Mouse (Mus musculus) stomach, embryonic 14.5 days (tissue): ENCODE results near the gene Efnb1. TPM values are rescaled to one million over a fixed set of nuclear protein-coding genes. Genes with fewer than 3 reads are reported as not detected.

ENCODE experiments used
- ATAC-seq: fragments of 200-750 bp; cut with Nextera tagmentation; 2 replicates; pipeline ENCODE4 v1.8.0; 2017; ENCODE audit warnings: low read depth, moderate TSS enrichment; ENCODE audit not compliant: insufficient number of reproducible peaks, insufficient read depth, low FRiP score
- H3K27ac ChIP-seq: fragments of 300-500 bp; sonication (generic); 2 replicates; pipeline ENCODE4 v1.5.1; 2014; ENCODE audit warnings: mild to moderate bottlenecking, low read length, moderate library complexity, mixed read lengths
- H3K27me3 ChIP-seq: fragments of 300-500 bp; sonication (generic); 2 replicates; pipeline ENCODE4 v1.6.1; 2014; ENCODE audit warnings: low read length, control low read depth, mixed read lengths; ENCODE audit not compliant: control insufficient read depth, insufficient read depth
- H3K36me3 ChIP-seq: fragments of 300-500 bp; sonication (generic); 2 replicates; pipeline ENCODE4 v1.6.1; 2014; ENCODE audit warnings: mild to moderate bottlenecking, control low read depth, low read length, moderate library complexity, mixed read lengths; ENCODE audit not compliant: control insufficient read depth, insufficient read depth
- H3K4me1 ChIP-seq: fragments of 300-500 bp; sonication (generic); 2 replicates; pipeline ENCODE4 v1.6.1; 2014; ENCODE audit warnings: low read length, control low read depth, mixed read lengths; ENCODE audit not compliant: control insufficient read depth, insufficient read depth
- H3K4me2 ChIP-seq: fragments of 300-500 bp; sonication (generic); replicated peaks from 2 replicates; pipeline ENCODE4 v1.6.1; 2014; ENCODE audit warnings: low read depth, low read length, control low read depth
- H3K4me3 ChIP-seq: fragments of 300-500 bp; sonication (generic); 2 replicates; pipeline ENCODE4 v1.5.1; 2014; ENCODE audit warnings: low read depth, low read length, control low read depth
- H3K9ac ChIP-seq: fragments of 300-500 bp; sonication (generic); replicated peaks from 2 replicates; pipeline ENCODE4 v1.6.1; 2014; ENCODE audit warnings: low read depth, mild to moderate bottlenecking, control low read depth, low read length, moderate library complexity, mixed read lengths
- H3K9me3 ChIP-seq: fragments of 300-500 bp; sonication (generic); 2 replicates; pipeline ENCODE4 v1.6.1; 2016; ENCODE audit warnings: low read depth, low read length, control low read depth; ENCODE audit not compliant: control insufficient read depth
- WGBS: fragments of 180-500 bp; shearing (Covaris S2); extraction: QIAGEN DNeasy Blood & Tissue Kit; methylation state at CpG from one replicate; pipeline ENCODE4 v1.1.7; 2014; 5-methylcytosine and 5-hydroxymethylcytosine counted together
- polyA plus RNA-seq: library from polyadenylated mRNA; unstranded; fragments of >200 nt; fragmentation: Nextera tagmentation; extraction: Ambion mirVana; gene quantifications from 2 replicates; pipeline ENCODE4 v1.2.1, GENCODE M21; 2014

Efnb1 gene
- polyA plus RNA-seq, 1 experiment from 2014 or later: 24.7 TPM

DNA sequence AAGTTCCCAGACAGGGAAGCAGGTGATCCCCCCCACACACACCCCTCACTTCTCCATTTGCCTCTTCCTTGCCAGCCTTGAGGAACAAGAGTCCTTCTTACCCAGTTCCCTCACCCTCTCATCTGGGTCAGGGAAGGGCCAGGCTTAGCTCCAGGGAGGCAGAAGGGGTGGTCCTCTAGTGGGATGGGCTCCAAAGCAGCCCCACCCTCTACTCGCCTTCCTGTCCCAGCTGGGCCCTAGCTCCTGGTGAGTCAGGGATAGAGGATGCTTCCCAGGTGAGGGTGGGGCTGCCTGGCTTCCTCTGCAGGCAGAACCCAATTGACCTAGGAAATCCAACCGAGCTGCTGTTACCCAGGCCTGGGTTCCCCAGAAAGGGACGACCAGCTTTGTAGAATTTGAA lies 14.8 kb downstream of the Efnb1 start:
- no peak for ATAC-seq
- H3K4me3 ChIP-seq: no peak overlapping the region
- WGBS: 54% methylated on average over 3 of the region's 3 CpGs
- H3K27me3 ChIP-seq: no peaks in the 10 kb centered on the region
- no peak overlapping the region for H3K27ac ChIP-seq
- no peaks in the 10 kb centered on the region for H3K4me1 ChIP-seq
- H3K9ac ChIP-seq: no peak overlapping the region
- peaks cover 3% of the 10 kb centered on the region; the same call in 1 of the 2 replicates for H3K36me3 ChIP-seq
- H3K9me3 ChIP-seq: no peaks in the 10 kb centered on the region
- no peak overlapping the region for H3K4me2 ChIP-seq

DNA sequence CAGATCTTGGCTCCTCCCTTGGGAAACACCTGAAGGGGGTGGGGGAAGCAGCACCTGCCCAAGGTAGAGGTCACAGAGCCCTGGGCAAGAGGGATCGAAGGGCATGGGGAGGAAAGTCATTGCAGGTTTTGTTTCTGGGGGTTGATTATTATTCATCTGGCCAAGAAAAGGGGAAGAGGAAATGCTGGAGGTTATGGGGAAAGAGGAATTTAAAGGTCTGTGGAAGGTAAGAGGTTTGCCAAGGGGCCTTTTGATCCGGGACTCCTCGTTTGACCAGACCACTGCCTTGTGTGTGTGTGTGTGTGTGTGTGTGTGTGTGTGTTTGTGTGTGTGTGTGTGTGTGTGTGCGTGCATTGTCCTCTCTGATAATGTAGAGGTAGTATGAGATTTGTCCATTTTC lies 15.5 kb downstream of the Efnb1 start:
- WGBS: 75% methylated on average over 4 of the region's 4 CpGs

GRCm38 (mm10) chrX:99152141-99152540 lies 16.2 kb downstream of the Efnb1 start:
- ATAC-seq: no peak
- Histone ChIP-seq H3K9me3 (no peaks in the 10 kb centered on the region), H3K27me3 (no peaks in the 10 kb centered on the region), H3K36me3 (no peaks in the 10 kb centered on the region; the same call in 1 of the 2 replicates), H3K9ac (no peak overlapping the region), H3K27ac (no peak overlapping the region), H3K4me1 (no peaks in the 10 kb centered on the region), H3K4me3 (no peak overlapping the region), H3K4me2 (no peak overlapping the region)
- WGBS: 34% methylated on average over 3 of the region's 3 CpGs

More for the DNA sequence above, 15.5 kb downstream of the Efnb1 start:
- Histone ChIP-seq H3K27me3 (no peaks in the 10 kb centered on the region), H3K36me3 (peaks cover 3% of the 10 kb centered on the region; the same call in 1 of the 2 replicates), H3K4me2 (no peak overlapping the region), H3K9ac (no peak overlapping the region), H3K27ac (no peak overlapping the region), H3K9me3 (no peaks in the 10 kb centered on the region), H3K4me3 (no peak overlapping the region), H3K4me1 (no peaks in the 10 kb centered on the region)
- ATAC-seq: no peak

DNA sequence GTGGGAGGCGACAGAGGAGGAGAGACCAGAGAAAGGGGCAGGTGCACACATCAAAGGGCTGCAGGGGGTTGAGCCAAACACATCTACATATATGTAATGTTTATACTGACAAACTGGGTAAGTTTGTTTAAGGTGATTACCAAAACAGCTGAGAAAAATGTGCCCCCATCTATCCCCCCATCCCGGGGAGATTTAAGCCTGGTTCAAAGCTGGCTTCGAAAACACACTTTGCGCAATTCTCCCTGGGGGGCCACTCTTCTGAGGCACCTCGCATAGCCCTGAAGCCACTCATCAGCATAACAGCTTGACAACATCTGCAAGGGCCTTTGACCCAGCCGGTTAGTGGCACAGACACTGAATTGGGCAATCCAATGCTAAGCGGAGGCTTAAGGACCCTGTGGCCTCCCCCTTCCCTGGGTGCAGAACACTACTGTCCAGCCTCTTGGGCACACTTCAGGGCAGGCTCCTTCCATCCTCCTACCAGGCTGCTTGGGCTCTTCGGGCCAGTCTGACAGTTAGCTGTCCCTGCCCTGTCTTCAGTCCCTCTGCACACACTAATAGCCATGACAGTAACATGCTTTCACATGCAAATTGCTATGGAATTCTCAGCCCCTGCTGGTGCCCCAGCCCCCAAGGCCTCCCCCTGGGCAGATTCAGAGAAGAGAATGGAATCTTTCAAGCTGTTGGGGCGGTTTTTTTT lies 16.8 kb downstream of the Efnb1 start:
- Histone ChIP-seq H3K36me3 (no peaks in the 10 kb centered on the region; the same call in 1 of the 2 replicates), H3K4me3 (no peak overlapping the region), H3K4me2 (no peak overlapping the region), H3K27me3 (no peaks in the 10 kb centered on the region), H3K27ac (no peak overlapping the region), H3K9ac (no peak overlapping the region), H3K9me3 (no peaks in the 10 kb centered on the region), H3K4me1 (no peaks in the 10 kb centered on the region)
- ATAC-seq: no peak
- WGBS: 38% methylated on average over 9 of the region's 9 CpGs

DNA sequence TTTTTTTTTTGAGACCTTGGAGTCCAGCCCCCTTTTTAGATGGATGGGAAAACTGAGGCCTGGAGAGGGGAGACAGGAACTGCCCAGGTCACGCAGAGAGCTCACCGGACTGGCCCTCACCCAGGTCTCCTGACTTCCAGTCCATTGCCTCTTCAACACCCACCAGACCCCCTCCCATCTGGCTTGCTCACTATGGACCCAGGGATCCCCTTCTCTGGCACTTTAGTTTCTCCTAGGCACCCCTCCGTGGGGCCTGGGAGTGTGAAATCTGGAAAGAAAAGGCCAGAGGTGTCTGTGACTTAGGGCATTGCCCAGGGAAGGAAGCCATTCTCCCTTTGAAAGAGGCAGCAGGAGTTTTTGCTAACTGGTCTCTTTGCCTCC lies 17.3 kb downstream of the Efnb1 start:
- no peaks in the 10 kb centered on the region for H3K9me3 ChIP-seq
- no peak overlapping the region for H3K9ac ChIP-seq
- no peak for ATAC-seq
- no peak overlapping the region for H3K27ac ChIP-seq
- no peaks in the 10 kb centered on the region for H3K36me3 ChIP-seq
- no peaks in the 10 kb centered on the region for H3K4me1 ChIP-seq
- no peak overlapping the region for H3K4me3 ChIP-seq
- no peaks in the 10 kb centered on the region for H3K27me3 ChIP-seq
- WGBS: 43% methylated on average over 3 of the region's 3 CpGs
- H3K4me2 ChIP-seq: no peak overlapping the region

- no peaks in the 10 kb centered on the region for H3K36me3 ChIP-seq
- H3K4me3 ChIP-seq: no peak overlapping the region
- WGBS: 79% methylated on average over 5 of the region's 5 CpGs
- no peaks in the 10 kb centered on the region for H3K4me1 ChIP-seq
- ATAC-seq: no peak
- H3K9me3 ChIP-seq: no peaks in the 10 kb centered on the region
- no peaks in the 10 kb centered on the region for H3K27me3 ChIP-seq
- H3K9ac ChIP-seq: no peak overlapping the region
- H3K27ac ChIP-seq: no peak overlapping the region
- H3K4me2 ChIP-seq: no peak overlapping the region
These were observed 18.4 kb downstream of the Efnb1 start for GRCm38 (mm10) chrX:99154358-99154757.

- Histone ChIP-seq H3K27ac (no peak overlapping the region), H3K36me3 (no peaks in the 10 kb centered on the region), H3K4me3 (no peak overlapping the region), H3K9me3 (no peaks in the 10 kb centered on the region), H3K27me3 (no peaks in the 10 kb centered on the region), H3K4me2 (no peak overlapping the region), H3K9ac (no peak overlapping the region), H3K4me1 (no peaks in the 10 kb centered on the region)
- WGBS: 73% methylated on average over 8 of the region's 8 CpGs
- no peak for ATAC-seq
These were observed 23.1 kb downstream of the Efnb1 start for GRCm38 (mm10) chrX:99159020-99159419.

GRCm38 (mm10) chrX:99164111-99164510 lies 28.2 kb downstream of the Efnb1 start:
- ATAC-seq: no peak
- no peaks in the 10 kb centered on the region for H3K36me3 ChIP-seq
- no peak overlapping the region for H3K4me2 ChIP-seq
- no peak overlapping the region for H3K4me3 ChIP-seq
- WGBS: 84% methylated on average over 2 of the region's 2 CpGs
- no peak overlapping the region for H3K27ac ChIP-seq
- H3K9me3 ChIP-seq: no peaks in the 10 kb centered on the region
- H3K4me1 ChIP-seq: no peaks in the 10 kb centered on the region
- no peak overlapping the region for H3K9ac ChIP-seq
- no peaks in the 10 kb centered on the region for H3K27me3 ChIP-seq

DNA sequence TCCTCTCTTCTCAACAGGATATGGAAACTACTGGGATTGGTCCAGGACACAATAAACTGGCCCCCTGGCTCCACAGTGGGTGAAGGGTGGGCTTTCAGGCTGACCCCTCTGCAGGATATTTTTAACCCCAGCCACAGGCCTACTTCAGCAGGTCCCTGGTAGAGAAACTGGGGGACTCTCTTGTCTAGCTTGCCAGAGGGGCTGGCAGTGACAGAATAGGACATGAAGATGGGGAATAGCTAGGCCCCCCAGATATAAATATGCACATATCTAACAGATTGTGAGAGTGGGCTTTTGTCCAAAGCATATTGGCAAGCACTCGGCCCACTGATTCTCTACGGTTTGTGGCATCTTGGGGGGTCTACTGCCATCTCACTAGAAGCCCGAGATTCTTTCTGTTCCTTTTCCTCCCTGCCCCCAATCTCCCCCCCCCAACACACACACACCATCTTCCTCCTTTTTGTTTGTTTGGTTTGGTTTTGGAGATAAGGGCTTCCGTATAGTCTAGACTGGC lies 29.0 kb downstream of the Efnb1 start:
- no peak overlapping the region for H3K4me2 ChIP-seq
- ATAC-seq: no peak
- no peak overlapping the region for H3K27ac ChIP-seq
- no peak overlapping the region for H3K4me3 ChIP-seq
- no peaks in the 10 kb centered on the region for H3K9me3 ChIP-seq
- no peaks in the 10 kb centered on the region for H3K4me1 ChIP-seq
- H3K9ac ChIP-seq: no peak overlapping the region
- no peaks in the 10 kb centered on the region for H3K36me3 ChIP-seq
- H3K27me3 ChIP-seq: no peaks in the 10 kb centered on the region
- WGBS: 66% methylated on average over 4 of the region's 4 CpGs
